Mouse (Mus musculus) kidney, postnatal 10 days (tissue): ENCODE results near the gene Moxd1.

ENCODE experiments used
- DNase-seq: peaks from one replicate; pipeline ENCODE4 v3.0.0; 2021; ENCODE audit warnings: mixed read lengths

Moxd1 gene

GRCm38 (mm10) chr10:24223449-24224143 is at the start of gene Moxd1:
TSS of gene Moxd1 (plus strand) at chr10:24223517.
- DNase-seq, result peak; percentile 61

GRCm38 (mm10) chr10:24190392-24190791 is 32.9 kb upstream of the Moxd1 start:
- peak; percentile 27 for DNase-seq

DNA sequence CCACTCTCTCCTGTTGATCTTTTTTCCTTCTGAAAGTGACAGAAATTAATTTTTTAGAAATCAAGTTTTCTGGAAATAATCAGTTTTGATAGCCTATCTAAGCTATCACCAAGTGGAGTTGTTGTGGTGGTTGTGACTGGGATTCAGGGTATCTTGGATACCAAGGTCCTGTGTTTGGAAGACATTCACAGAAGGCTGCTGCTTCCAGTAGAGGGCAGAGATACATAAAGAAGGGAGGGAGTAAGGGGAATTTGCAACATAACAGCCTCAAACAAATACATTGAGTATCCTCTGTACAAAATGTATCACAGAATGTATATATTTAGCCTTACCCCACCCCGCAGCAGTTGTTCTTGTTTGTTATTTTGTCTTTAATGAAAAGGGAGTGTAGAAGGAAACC is 31.3 kb upstream of the Moxd1 start:
- peak; percentile 20 for DNase-seq

- DNase-seq, result no peak
These were observed 24.0 kb upstream of the Moxd1 start for GRCm38 (mm10) chr10:24199303-24199702.

DNA sequence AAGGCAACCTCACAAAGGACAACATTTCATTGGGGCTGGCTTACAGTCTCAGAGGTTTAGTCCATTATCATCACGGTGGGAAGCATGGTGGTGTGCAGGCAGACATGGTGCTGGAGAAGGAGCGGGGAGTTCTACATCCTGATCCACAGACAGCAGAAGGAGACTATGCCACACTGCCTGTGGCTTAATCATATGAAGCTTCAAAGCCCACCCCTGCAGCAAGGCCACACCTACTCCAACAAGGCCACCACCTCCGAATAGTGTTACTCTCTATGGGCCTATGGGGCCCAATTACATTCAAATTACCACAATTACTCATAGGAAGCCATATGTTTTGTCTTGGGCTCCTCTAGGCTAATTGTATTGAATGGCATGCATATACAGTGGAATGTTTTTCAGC is 23.2 kb upstream of the Moxd1 start:
- no peak for DNase-seq

DNA sequence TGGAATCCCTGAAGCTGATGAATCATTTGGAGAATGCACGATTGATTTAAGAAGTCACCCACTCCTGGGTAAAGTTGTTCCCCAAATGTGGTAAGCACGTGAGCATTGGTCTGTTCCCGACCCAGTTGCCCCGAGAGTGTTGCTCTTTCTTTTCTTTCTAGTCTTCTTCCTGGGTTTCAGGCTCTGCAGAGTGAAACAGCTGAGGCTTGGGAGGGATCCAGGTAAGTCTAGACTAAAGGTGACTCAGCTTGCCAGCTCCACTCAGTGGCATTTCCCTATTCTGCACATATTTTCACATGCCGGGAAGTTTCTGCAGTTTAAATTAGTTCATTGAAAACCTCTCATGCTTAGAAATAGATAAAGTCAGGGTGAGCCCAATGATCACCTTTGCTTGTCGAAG is 13.2 kb upstream of the Moxd1 start:
- peak; percentile 16 for DNase-seq

GRCm38 (mm10) chr10:24213297-24213696 is 10.0 kb upstream of the Moxd1 start:
- no peak for DNase-seq

DNA sequence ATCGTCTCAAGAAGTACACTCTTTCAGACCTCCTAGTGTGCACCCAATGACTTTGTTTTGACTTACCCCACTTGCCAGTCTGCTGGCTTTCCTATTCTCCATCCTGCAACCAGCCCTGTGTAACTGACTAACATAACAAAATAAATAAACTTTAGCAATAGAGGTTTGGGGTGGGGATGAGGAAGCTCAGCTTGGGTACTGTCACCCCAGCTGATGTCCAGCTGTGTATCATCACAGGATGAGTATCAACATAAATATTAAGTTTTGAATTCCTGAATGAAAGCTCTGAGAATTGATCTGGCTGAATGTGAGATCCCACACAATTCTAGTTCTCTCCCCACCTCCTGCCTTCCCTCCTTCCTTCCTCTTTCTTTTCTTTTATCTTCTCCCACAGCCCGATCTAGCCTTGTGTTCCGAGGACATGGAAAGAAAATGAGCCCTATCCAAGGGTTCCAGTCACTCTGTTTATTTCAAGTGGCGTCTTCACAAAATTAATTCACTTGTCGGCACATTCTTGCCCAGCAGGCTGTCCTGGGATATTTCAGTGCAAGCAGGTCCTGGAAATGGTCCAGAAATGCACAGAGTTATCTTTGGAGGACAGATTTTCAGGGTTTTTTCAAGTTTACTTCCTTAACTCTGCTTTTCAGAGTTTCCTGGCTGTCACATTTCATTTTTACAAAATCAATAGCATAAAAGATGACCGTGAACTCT is 5.6 kb upstream of the Moxd1 start:
- no peak for DNase-seq

DNA sequence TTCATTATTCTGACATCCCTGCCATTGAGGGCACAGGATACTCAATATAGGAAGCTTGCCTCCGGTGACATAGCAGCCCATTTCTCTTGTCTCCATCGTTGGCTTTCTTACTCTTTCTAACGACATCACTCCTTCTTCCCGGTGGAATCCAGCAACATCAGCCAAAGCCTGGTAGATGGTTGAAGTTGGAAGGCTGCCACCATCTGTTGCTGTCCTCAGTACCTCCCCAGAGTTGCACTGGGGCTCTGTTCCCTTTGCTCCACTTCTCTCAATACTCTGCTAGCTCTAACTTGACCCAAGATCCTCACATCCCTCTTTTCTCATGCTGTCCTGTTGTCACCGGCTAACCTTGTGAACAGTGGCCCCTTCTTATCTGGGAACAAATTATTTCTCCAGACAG is 2.4 kb upstream of the Moxd1 start:
- no peak for DNase-seq

- no peak for DNase-seq
These were observed 406 bp upstream of the Moxd1 start for GRCm38 (mm10) chr10:24222911-24223310.

DNA sequence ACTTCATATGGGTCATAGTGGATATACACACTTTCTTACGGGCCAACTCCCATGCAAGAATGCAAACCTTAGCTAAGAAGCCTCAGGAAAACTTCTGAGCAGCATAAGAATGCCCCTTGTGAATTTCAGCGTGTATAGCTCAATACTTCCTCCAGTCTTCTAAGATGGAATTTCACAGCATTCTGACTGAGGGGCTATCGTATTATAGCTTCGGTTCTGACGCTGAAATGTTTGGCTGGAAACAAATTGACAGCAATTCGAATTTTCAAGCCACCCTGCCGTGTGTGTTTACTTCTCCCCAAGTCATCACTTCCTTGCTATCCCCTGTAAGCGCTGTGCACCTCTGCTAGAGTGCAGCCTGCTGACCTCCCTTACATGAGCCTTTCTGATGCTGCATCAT is 1.3 kb downstream of the Moxd1 start:
- no peak for DNase-seq

- DNase-seq, result no peak
These were observed 5.2 kb downstream of the Moxd1 start for GRCm38 (mm10) chr10:24228318-24229183.

DNA sequence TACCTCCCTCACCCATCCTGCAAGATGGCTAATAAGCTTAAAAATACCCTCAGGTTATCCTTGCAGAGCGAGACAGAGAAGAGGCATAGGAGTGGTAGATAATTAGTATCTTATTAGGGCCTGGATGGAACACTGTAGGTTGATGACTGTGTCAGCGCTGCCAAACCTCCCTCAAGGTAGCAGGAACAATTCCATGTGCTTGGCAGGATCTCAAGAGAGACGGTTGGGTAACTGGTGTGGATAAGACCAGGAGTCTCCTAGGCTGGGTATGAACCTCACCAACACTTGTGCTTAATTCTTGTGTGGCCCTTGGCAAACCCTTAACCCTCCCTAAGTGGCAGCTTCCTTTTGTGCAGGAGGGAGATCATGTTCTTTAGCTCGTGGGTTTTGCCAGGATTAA is 9.0 kb downstream of the Moxd1 start:
- no peak for DNase-seq

- DNase-seq, result no peak
These were observed 12.3 kb downstream of the Moxd1 start for GRCm38 (mm10) chr10:24235426-24236283.

GRCm38 (mm10) chr10:24246815-24247214 is 23.5 kb downstream of the Moxd1 start:
- DNase-seq, result no peak

GRCm38 (mm10) chr10:24248116-24248515 is 24.8 kb downstream of the Moxd1 start:
- DNase-seq, result no peak

DNA sequence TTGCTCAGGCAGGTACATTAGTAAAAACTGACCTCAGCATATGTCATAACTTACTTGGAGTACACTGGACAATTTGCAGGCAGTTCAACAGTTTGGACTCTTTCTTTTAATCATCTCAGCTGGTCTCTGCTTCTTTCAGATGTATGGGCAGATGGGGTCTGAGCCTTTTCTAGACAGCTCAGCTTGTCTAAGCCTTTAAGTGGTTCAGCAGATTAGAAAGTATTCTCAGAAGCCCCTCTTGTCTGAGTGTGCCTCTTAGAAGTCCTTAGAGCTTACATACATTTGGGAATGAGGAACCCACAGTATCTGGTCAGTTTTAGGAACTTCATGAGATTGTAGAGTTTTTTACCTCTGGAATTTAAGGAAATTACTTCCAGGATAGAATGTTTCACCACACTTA is 28.3 kb downstream of the Moxd1 start:
- DNase-seq, result no peak

DNA sequence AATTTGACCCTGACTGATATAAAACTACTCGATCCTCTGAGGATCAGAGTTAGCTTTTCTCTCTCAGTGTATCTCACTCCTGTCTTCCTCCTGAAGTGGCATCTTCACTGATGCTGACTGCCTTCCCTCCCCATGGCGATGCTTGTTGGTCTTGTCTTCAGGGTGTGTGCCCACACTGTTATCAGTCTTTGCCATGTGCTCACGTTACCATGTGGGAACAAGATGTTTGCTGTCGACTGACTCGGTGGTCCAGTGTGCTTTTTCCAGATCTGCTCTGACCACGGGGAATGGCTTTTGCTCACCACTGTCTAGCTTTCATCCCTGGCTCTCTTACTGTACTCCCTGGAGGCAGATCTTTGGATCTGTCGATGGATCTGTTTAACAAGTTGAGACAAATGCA is 34.8 kb downstream of the Moxd1 start:
- no peak for DNase-seq

GRCm38 (mm10) chr10:24258885-24259284 is 35.6 kb downstream of the Moxd1 start:
- DNase-seq, result no peak

GRCm38 (mm10) chr10:24259794-24260590 is 36.7 kb downstream of the Moxd1 start:
- DNase-seq, result peak; percentile 55

DNA sequence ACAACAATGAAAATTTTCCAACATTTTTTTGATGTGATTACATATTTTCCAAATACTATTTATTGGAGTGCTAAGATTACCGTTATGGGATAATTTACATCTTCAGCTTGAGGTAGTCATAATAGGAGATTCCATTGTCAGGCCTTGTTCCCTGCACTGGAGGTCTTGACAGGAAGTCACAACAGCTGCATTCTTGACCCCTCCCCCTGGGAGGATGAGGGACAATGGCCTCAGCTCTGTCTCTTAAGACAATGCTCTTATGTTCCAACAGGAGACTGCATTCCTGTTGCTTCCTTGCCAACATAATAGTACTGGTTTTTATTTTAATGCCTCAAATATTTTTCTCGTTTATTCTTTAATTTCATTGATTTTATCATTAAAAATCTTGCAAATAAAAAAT is 44.2 kb downstream of the Moxd1 start:
- DNase-seq, result no peak
